Mouse (Mus musculus) small intestine, adult 2 months (tissue): ENCODE results near the gene 1600002K03Rik. TPM values are rescaled to one million over a fixed set of nuclear protein-coding genes. Genes with fewer than 3 reads are reported as not detected.

Experiments used
- H3K27ac ChIP-seq: fragments of 200-500 bp; 2 replicates; pipeline ENCODE4 v1.5.1; 2012; ENCODE audit warnings: low read depth, low read length, control low read depth, inconsistent platforms; ENCODE audit not compliant: insufficient read depth
- H3K27me3 ChIP-seq: fragments of 200-500 bp; 2 replicates; pipeline ENCODE4 v1.6.1; 2012; ENCODE audit warnings: mild to moderate bottlenecking, moderate library complexity, low read length, inconsistent platforms; ENCODE audit not compliant: control insufficient read depth, insufficient read depth
- H3K36me3 ChIP-seq: fragments of 200-500 bp; 2 replicates; pipeline ENCODE4 v1.6.1; 2012; ENCODE audit warnings: mild to moderate bottlenecking, low read length, control low read depth, inconsistent platforms; ENCODE audit not compliant: control insufficient read depth, insufficient read depth
- H3K4me1 ChIP-seq: fragments of 200-500 bp; 2 replicates; pipeline ENCODE4 v1.6.1; 2012; ENCODE audit warnings: low read length, inconsistent platforms, mixed read lengths; ENCODE audit not compliant: control insufficient read depth, insufficient read depth, insufficient read length
- H3K4me3 ChIP-seq: fragments of 200-500 bp; 2 replicates; pipeline ENCODE4 v1.5.1; 2012; ENCODE audit warnings: low read depth, mild to moderate bottlenecking, control low read depth, inconsistent platforms, low read length, moderate library complexity
- CTCF ChIP-seq: fragments of 200-500 bp; IDR thresholded peaks from 2 replicates; pipeline ENCODE4 v1.5.1; 2012; ENCODE audit warnings: low read depth, mild to moderate bottlenecking, control low read depth, inconsistent platforms, low read length, moderate library complexity, mixed read lengths; ENCODE audit not compliant: insufficient replicate concordance, insufficient read length; ENCODE audit errors: extremely low read depth
- POLR2A ChIP-seq: fragments of 200-500 bp; IDR thresholded peaks from 2 replicates; pipeline ENCODE4 v1.6.1; 2012; ENCODE audit warnings: low read depth, mild to moderate bottlenecking, control low read depth, inconsistent platforms, low read length, moderate library complexity
- WGBS: fragments of 180-500 bp; shearing (Covaris S2); methylation state at CpG from one replicate; pipeline ENCODE4 v1.1.7; 2018; 5-methylcytosine and 5-hydroxymethylcytosine counted together
- polyA plus RNA-seq: library from polyadenylated mRNA; depleted of rRNA; stranded (reverse); fragments of >200 nt; gene quantifications from 2 replicates; pipeline ENCODE4 v1.2.3, GENCODE M21; 2012

Gene 1600002K03Rik
- polyA plus RNA-seq, 1 experiment, result 9.0 TPM

- peaks cover 3% of the 10 kb centered on the region; the same call in 1 of the 2 replicates for H3K4me1 ChIP-seq
- no peak overlapping the region for H3K27ac ChIP-seq
- WGBS, result 83% methylated on average over 5 of the region's 5 CpGs
- TF ChIP-seq POLR2A (no peak), CTCF (no peak)
- no peaks in the 10 kb centered on the region for H3K36me3 ChIP-seq
- H3K4me3 ChIP-seq, result no peak overlapping the region
- H3K27me3 ChIP-seq, result peaks cover 11% of the 10 kb centered on the region
Measured at GRCm38 (mm10) chr10:80180823-80181222, 8.1 kb downstream of the 1600002K03Rik start.

- no peak for TF ChIP-seq POLR2A
- TF ChIP-seq CTCF, result no peak
- H3K27ac ChIP-seq, result no peak overlapping the region
- 87% methylated on average over 7 of the region's 7 CpGs for WGBS
- H3K27me3 ChIP-seq, result peaks cover 11% of the 10 kb centered on the region
- peaks cover 3% of the 10 kb centered on the region; the same call in 1 of the 2 replicates for H3K4me1 ChIP-seq
- no peaks in the 10 kb centered on the region for H3K36me3 ChIP-seq
- no peak overlapping the region for H3K4me3 ChIP-seq
Measured at GRCm38 (mm10) chr10:80182547-80182946, 9.8 kb downstream of the 1600002K03Rik start.

GRCm38 (mm10) chr10:80186649-80187048 lies 13.9 kb downstream of the 1600002K03Rik start:
- Histone ChIP-seq H3K36me3 (no peaks in the 10 kb centered on the region), H3K4me3 (no peak overlapping the region), H3K27me3 (peaks cover 16% of the 10 kb centered on the region), H3K27ac (no peak overlapping the region), H3K4me1 (peaks cover 8% of the 10 kb centered on the region)
- TF ChIP-seq CTCF (no peak), POLR2A (no peak)
- WGBS, result 63% methylated on average over 27 of the region's 27 CpGs

GRCm38 (mm10) chr10:80187739-80188138 lies 15.0 kb downstream of the 1600002K03Rik start:
- no peaks in the 10 kb centered on the region for H3K36me3 ChIP-seq
- no peak for TF ChIP-seq POLR2A
- H3K4me3 ChIP-seq, result no peak overlapping the region
- H3K4me1 ChIP-seq, result peaks cover 8% of the 10 kb centered on the region
- 93% methylated on average over 10 of the region's 10 CpGs for WGBS
- peaks cover 16% of the 10 kb centered on the region for H3K27me3 ChIP-seq
- no peak overlapping the region for H3K27ac ChIP-seq

GRCm38 (mm10) chr10:80188453-80189024 lies 15.8 kb downstream of the 1600002K03Rik start:
- WGBS, result 82% methylated on average over 15 of the region's 15 CpGs
- Histone ChIP-seq H3K27me3 (peaks cover 16% of the 10 kb centered on the region), H3K27ac (no peak overlapping the region), H3K4me3 (no peak overlapping the region), H3K4me1 (peaks cover 8% of the 10 kb centered on the region), H3K36me3 (no peaks in the 10 kb centered on the region)
- TF ChIP-seq CTCF, result no peak
- no peak for TF ChIP-seq POLR2A

GRCm38 (mm10) chr10:80189999-80190398 lies 17.3 kb downstream of the 1600002K03Rik start:
- no peak for TF ChIP-seq CTCF
- no peak for TF ChIP-seq POLR2A
- peaks cover 16% of the 10 kb centered on the region for H3K27me3 ChIP-seq
- peak overlapping the region; percentile 36 for H3K4me3 ChIP-seq
- H3K4me1 ChIP-seq, result peaks cover 8% of the 10 kb centered on the region
- WGBS, result 21% methylated on average over 21 of the region's 21 CpGs
- H3K27ac ChIP-seq, result no peak overlapping the region
- H3K36me3 ChIP-seq, result no peaks in the 10 kb centered on the region

GRCm38 (mm10) chr10:80190491-80191051 lies 17.8 kb downstream of the 1600002K03Rik start:
- WGBS, result 2% methylated on average over 48 of the region's 48 CpGs
- Histone ChIP-seq H3K27ac (no peak overlapping the region), H3K27me3 (peaks cover 16% of the 10 kb centered on the region), H3K4me3 (peak overlapping the region; percentile 36), H3K4me1 (peaks cover 8% of the 10 kb centered on the region), H3K36me3 (no peaks in the 10 kb centered on the region)
- TF ChIP-seq CTCF, result no peak
